Mouse (Mus musculus) kidney, postnatal 0 days (tissue): Measurements from ENCODE around the gene Itpk1. TPM values are rescaled to one million over a fixed set of nuclear protein-coding genes. Genes with fewer than 3 reads are reported as not detected.

ENCODE experiments used
- ATAC-seq: fragments of 200-750 bp; cut with Nextera tagmentation; replicated peaks from 2 replicates; pipeline ENCODE4 v1.8.0; 2017; ENCODE audit warnings: low read depth, moderate number of reproducible peaks, moderate TSS enrichment, moderate library complexity; ENCODE audit not compliant: low FRiP score
- DNase-seq: peaks from one replicate; pipeline ENCODE4 v3.0.0-alpha.2; 2016; ENCODE audit warnings: low spot score
- H3K27ac ChIP-seq: fragments of 300-500 bp; sonication (generic); 2 replicates; pipeline ENCODE4 v1.5.1; 2014; ENCODE audit warnings: mild to moderate bottlenecking
- H3K27me3 ChIP-seq: fragments of 300-500 bp; sonication (generic); 2 replicates; pipeline ENCODE4 v1.6.1; 2014; ENCODE audit warnings: low read length, mixed read lengths; ENCODE audit not compliant: insufficient read depth
- H3K36me3 ChIP-seq: fragments of 300-500 bp; sonication (generic); 2 replicates; pipeline ENCODE4 v1.6.1; 2014; ENCODE audit warnings: low read length, mixed read lengths; ENCODE audit not compliant: insufficient read depth
- H3K4me1 ChIP-seq: fragments of 300-500 bp; sonication (generic); replicated peaks from 2 replicates; pipeline ENCODE4 v1.6.1; 2014; ENCODE audit warnings: antibody characterized with exemption, low read length, mixed read lengths; ENCODE audit not compliant: insufficient read depth
- H3K4me2 ChIP-seq: fragments of 300-500 bp; sonication (generic); 2 replicates; pipeline ENCODE4 v1.6.1; 2014; ENCODE audit warnings: mild to moderate bottlenecking, low read length, moderate library complexity, mixed read lengths
- H3K4me3 ChIP-seq: fragments of 300-500 bp; sonication (generic); replicated peaks from 2 replicates; pipeline ENCODE4 v1.5.1; 2014; ENCODE audit warnings: low read depth, low read length
- H3K9ac ChIP-seq: fragments of 300-500 bp; sonication (generic); 2 replicates; pipeline ENCODE4 v1.6.1; 2014; ENCODE audit warnings: low read depth, low read length
- H3K9me3 ChIP-seq: fragments of 300-500 bp; sonication (generic); replicated peaks from 2 replicates; pipeline ENCODE4 v1.6.1; 2016; ENCODE audit warnings: low read length, inconsistent platforms, mixed read lengths
- CTCF ChIP-seq: IDR thresholded peaks from 2 replicates; pipeline ENCODE4 v1.5.1; 2016; ENCODE audit warnings: antibody characterized with exemption, low read depth, mild to moderate bottlenecking, moderate library complexity
- WGBS: fragments of 180-500 bp; shearing (Covaris S2); extraction: QIAGEN DNeasy Blood & Tissue Kit; methylation state at CpG from one replicate; pipeline ENCODE4 v1.1.7; 2014; 5-methylcytosine and 5-hydroxymethylcytosine counted together
- polyA plus RNA-seq: library from polyadenylated mRNA; unstranded; fragments of >200 nt; fragmentation: Nextera tagmentation; extraction: Ambion mirVana; gene quantifications from 2 replicates; pipeline ENCODE4 v1.2.1, GENCODE M21; 2015

Gene Itpk1
- polyA plus RNA-seq, 1 experiment from 2014 or later, result 16.1 TPM

GRCm38 (mm10) chr12:102627545-102627944 lies 77.2 kb downstream of the Itpk1 start:
- H3K36me3 ChIP-seq, result no peaks in the 10 kb centered on the region
- H3K9ac ChIP-seq, result no peak overlapping the region
- H3K4me3 ChIP-seq, result no peak overlapping the region
- DNase-seq (no peak), ATAC-seq (no peak)
- no peaks in the 10 kb centered on the region for H3K9me3 ChIP-seq
- whole genome bisulfite sequencing, result 94% methylated on average over 5 of the region's 5 CpGs
- H3K4me1 ChIP-seq, result peaks cover 4% of the 10 kb centered on the region; the same call in 1 of the 2 replicates
- no peak overlapping the region for H3K4me2 ChIP-seq
- no peak for TF ChIP-seq CTCF
- H3K27ac ChIP-seq, result no peak overlapping the region
- H3K27me3 ChIP-seq, result no peaks in the 10 kb centered on the region

GRCm38 (mm10) chr12:102626841-102627240 lies 77.9 kb downstream of the Itpk1 start:
- Histone ChIP-seq H3K4me1 (no peaks in the 10 kb centered on the region), H3K36me3 (no peaks in the 10 kb centered on the region), H3K4me3 (no peak overlapping the region), H3K9ac (no peak overlapping the region), H3K27ac (no peak overlapping the region), H3K9me3 (no peaks in the 10 kb centered on the region), H3K27me3 (no peaks in the 10 kb centered on the region), H3K4me2 (no peak overlapping the region)
- WGBS, result 77% methylated on average over 7 of the region's 7 CpGs
- ATAC-seq, result no peak; the same call in 1 of the 2 replicates
- no peak for DNase-seq
- no peak for TF ChIP-seq CTCF

GRCm38 (mm10) chr12:102625717-102626116 lies 79.0 kb downstream of the Itpk1 start:
- no peaks in the 10 kb centered on the region for H3K4me1 ChIP-seq
- 81% methylated on average over 6 of the region's 6 CpGs for whole genome bisulfite sequencing
- no peak overlapping the region for H3K4me2 ChIP-seq
- H3K9ac ChIP-seq, result no peak overlapping the region
- H3K4me3 ChIP-seq, result no peak overlapping the region
- TF ChIP-seq CTCF, result no peak
- no peaks in the 10 kb centered on the region for H3K9me3 ChIP-seq
- DNase-seq (no peak), ATAC-seq (no peak)
- no peaks in the 10 kb centered on the region for H3K27me3 ChIP-seq
- H3K36me3 ChIP-seq, result no peaks in the 10 kb centered on the region
- H3K27ac ChIP-seq, result no peak overlapping the region

GRCm38 (mm10) chr12:102625118-102625517 lies 79.6 kb downstream of the Itpk1 start:
- ATAC-seq (no peak), DNase-seq (no peak)
- no peak for TF ChIP-seq CTCF
- H3K4me3 ChIP-seq, result no peak overlapping the region
- WGBS, result 78% methylated on average over 5 of the region's 5 CpGs
- H3K4me1 ChIP-seq, result no peaks in the 10 kb centered on the region
- no peaks in the 10 kb centered on the region for H3K27me3 ChIP-seq
- H3K27ac ChIP-seq, result no peak overlapping the region
- H3K36me3 ChIP-seq, result no peaks in the 10 kb centered on the region
- H3K4me2 ChIP-seq, result no peak overlapping the region
- no peak overlapping the region for H3K9ac ChIP-seq
- H3K9me3 ChIP-seq, result no peaks in the 10 kb centered on the region

- 83% methylated on average over 9 of the region's 9 CpGs for WGBS
- no peak for ATAC-seq
- no peak overlapping the region for H3K4me2 ChIP-seq
- no peaks in the 10 kb centered on the region for H3K36me3 ChIP-seq
- peaks cover 6% of the 10 kb centered on the region; the same call in 1 of the 2 replicates for H3K4me1 ChIP-seq
- H3K4me3 ChIP-seq, result no peak overlapping the region
- no peak overlapping the region for H3K27ac ChIP-seq
- H3K9me3 ChIP-seq, result no peaks in the 10 kb centered on the region
- no peaks in the 10 kb centered on the region for H3K27me3 ChIP-seq
- DNase-seq, result no peak
- TF ChIP-seq CTCF, result no peak
- H3K9ac ChIP-seq, result no peak overlapping the region
Measured at GRCm38 (mm10) chr12:102623827-102624226, 80.9 kb downstream of the Itpk1 start.

- no peak for DNase-seq
- peaks cover 9% of the 10 kb centered on the region; the same call in 1 of the 2 replicates for H3K4me1 ChIP-seq
- 73% methylated on average over 12 of the region's 12 CpGs for WGBS
- TF ChIP-seq CTCF, result no peak
- H3K36me3 ChIP-seq, result no peaks in the 10 kb centered on the region
- no peak overlapping the region for H3K4me2 ChIP-seq
- no peaks in the 10 kb centered on the region for H3K27me3 ChIP-seq
- H3K4me3 ChIP-seq, result no peak overlapping the region
- ATAC-seq, result no peak
- no peak overlapping the region for H3K9ac ChIP-seq
- H3K27ac ChIP-seq, result no peak overlapping the region
- H3K9me3 ChIP-seq, result no peaks in the 10 kb centered on the region
Measured at GRCm38 (mm10) chr12:102622302-102622842, 82.4 kb downstream of the Itpk1 start.

- no peaks in the 10 kb centered on the region for H3K36me3 ChIP-seq
- no peak overlapping the region for H3K4me2 ChIP-seq
- H3K27ac ChIP-seq, result no peak overlapping the region
- no peaks in the 10 kb centered on the region for H3K27me3 ChIP-seq
- ATAC-seq, result no peak
- no peaks in the 10 kb centered on the region for H3K9me3 ChIP-seq
- H3K9ac ChIP-seq, result no peak overlapping the region
- no peak for TF ChIP-seq CTCF
- 90% methylated on average over 4 of the region's 4 CpGs for WGBS
- H3K4me1 ChIP-seq, result peaks cover 9% of the 10 kb centered on the region; the same call in 1 of the 2 replicates
- DNase-seq, result no peak
- no peak overlapping the region for H3K4me3 ChIP-seq
Measured at GRCm38 (mm10) chr12:102621811-102622210, 82.9 kb downstream of the Itpk1 start.
